Mouse (Mus musculus): Measurements from ENCODE around the gene Atp5g2. TPM values are rescaled to one million over a fixed set of nuclear protein-coding genes. Genes with fewer than 3 reads are reported as not detected.

Atp5g2 gene
- total RNA-seq, 1 experiment: 448 TPM

DNA sequence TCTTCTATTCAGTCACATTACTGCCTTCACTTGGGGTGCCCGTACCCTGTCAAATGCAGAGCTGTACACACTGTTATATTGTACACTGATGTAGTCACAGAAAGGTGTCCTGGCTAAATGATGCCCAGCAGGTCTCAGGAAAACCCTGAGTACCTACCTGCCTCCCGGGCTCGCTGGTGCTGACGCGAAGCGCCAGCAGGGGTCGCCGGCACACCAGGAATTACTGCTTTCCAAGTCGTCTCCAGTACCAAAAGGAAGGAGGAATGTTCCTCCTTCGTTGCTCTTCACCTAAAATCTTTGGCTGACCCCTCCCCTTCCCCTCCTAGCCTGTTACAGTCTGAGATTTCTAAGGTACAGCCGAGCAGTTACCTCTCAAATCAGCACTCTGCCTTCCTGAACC lies 26.0 kb upstream of the Atp5g2 start:
- H3K4me1 ChIP-seq (ENCODE audit: control insufficient read depth in 2 of 2, insufficient read depth in 2 of 2, low read length in 2 of 2, poor library complexity in 1 of 2): peaks cover 0 to 5% of the 10 kb centered on the region in 2 experiments; a peak in 1 of 4 replicates
- no peak overlapping the region for H3K9ac ChIP-seq (ENCODE audit: insufficient read depth, low read depth, low read length, poor library complexity, severe bottlenecking)
- no peaks in the 10 kb centered on the region for H3K36me3 ChIP-seq (ENCODE audit: control insufficient read depth, insufficient read depth, low read length, poor library complexity, severe bottlenecking)
- TF ChIP-seq ZNF384 (IDR thresholded peaks at IDR 0.05; ENCODE audit: low read depth, low read length): no peak
- peak; percentile 50 for TF ChIP-seq ZC3H11A (IDR thresholded peaks at IDR 0.05; ENCODE audit: borderline replicate concordance, low read depth, low read length)
- H3K9me3 ChIP-seq (ENCODE audit: control insufficient read depth, insufficient read depth, low read depth, low read length): no peaks in the 10 kb centered on the region
- in situ Hi-C loops (cut with MboI; ENCODE audit: low sequenced_read_pairs in 2 of 2, unreplicated experiment in 2 of 2): loop anchor here in 1 of 2 experiments (5.0 kb wide), 1 partner anchor 44 kb away; no protein-coding TSS in a partner anchor
- H3K27ac ChIP-seq (ENCODE audit: insufficient read depth, low read depth, low read length, poor library complexity, severe bottlenecking): no peak overlapping the region
- H3K4me3 ChIP-seq (ENCODE audit: insufficient read depth in 1 of 2, low read depth in 1 of 2, low read length in 2 of 2, poor library complexity in 1 of 2, severe bottlenecking in 1 of 2): no peak overlapping the region
- DNase-seq (ENCODE audit: low read depth, low spot score): no peak

DNA sequence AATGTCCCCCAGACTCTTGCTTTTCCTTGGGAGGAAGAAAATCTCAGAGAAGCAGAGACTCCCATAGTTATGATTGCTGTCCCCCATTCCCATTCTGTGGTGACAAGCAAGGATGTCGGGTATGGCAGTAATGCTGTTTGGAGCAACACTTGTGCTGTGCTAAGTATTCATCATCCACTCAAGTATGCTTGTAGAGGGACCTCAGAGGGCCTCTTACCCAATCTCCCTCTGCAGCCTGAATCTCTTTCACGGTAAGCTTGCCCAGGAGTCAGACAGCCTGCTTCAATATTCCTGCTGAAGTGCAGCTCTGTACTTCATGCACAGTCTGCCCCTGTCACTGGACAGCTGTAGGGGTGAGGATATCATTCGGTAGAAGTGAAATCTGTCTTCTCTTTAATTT lies 24.7 kb upstream of the Atp5g2 start:
- in situ Hi-C loops (cut with MboI; ENCODE audit: low sequenced_read_pairs in 2 of 2, unreplicated experiment in 2 of 2): loop anchor here in 1 of 2 experiments (5.0 kb wide), 1 partner anchor 45 kb away; no protein-coding TSS in a partner anchor
- TF ChIP-seq HCFC1 (IDR thresholded peaks at IDR 0.05; ENCODE audit: borderline replicate concordance, insufficient read depth, low read length) (no peak), MAFK (IDR thresholded peaks at IDR 0.05; ENCODE audit: insufficient read depth, low read depth, low read length) (no peak), CHD2 (IDR thresholded peaks at IDR 0.05; ENCODE audit: low read depth, low read length) (no peak), ZC3H11A (IDR thresholded peaks at IDR 0.05; ENCODE audit: borderline replicate concordance, low read depth, low read length) (no peak), ZNF384 (IDR thresholded peaks at IDR 0.05; ENCODE audit: low read depth, low read length) (no peak)
- Histone ChIP-seq H3K9ac (ENCODE audit: insufficient read depth, low read depth, low read length, poor library complexity, severe bottlenecking) (no peak overlapping the region), H3K4me1 (ENCODE audit: control insufficient read depth in 2 of 2, insufficient read depth in 2 of 2, low read length in 2 of 2, poor library complexity in 1 of 2) (peaks cover 0 to 7% of the 10 kb centered on the region in 2 experiments; a peak in 2 of 4 replicates), H3K9me3 (ENCODE audit: control insufficient read depth, insufficient read depth, low read depth, low read length) (no peaks in the 10 kb centered on the region), H3K4me3 (ENCODE audit: insufficient read depth in 1 of 2, low read depth in 1 of 2, low read length in 2 of 2, poor library complexity in 1 of 2, severe bottlenecking in 1 of 2) (no peak overlapping the region), H3K36me3 (ENCODE audit: control insufficient read depth, insufficient read depth, low read length, poor library complexity, severe bottlenecking) (no peaks in the 10 kb centered on the region), H3K27ac (ENCODE audit: insufficient read depth, low read depth, low read length, poor library complexity, severe bottlenecking) (no peak overlapping the region)
- no peak for DNase-seq (ENCODE audit: low read depth, low spot score)

DNA sequence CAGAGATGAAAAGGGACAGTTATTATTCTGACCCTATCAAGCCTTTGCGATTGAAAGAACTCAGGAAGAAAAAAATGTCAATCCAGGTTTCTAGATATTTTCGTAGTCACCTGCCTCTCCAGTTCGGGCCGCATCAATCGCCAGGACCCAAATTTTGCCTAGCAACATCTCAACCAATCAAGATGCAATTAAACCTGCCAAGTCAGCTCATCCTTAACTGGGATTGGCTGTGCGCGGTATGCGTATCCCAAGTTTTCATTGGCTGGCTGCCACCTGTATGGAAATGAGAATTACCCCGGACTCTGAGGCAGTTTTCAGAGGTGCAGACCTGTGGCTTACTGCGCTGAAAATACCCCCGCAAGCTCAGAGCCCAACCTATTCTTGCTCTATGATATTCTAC lies 21.4 kb upstream of the Atp5g2 start:
- H3K4me1 ChIP-seq (ENCODE audit: control insufficient read depth in 2 of 2, insufficient read depth in 2 of 2, low read length in 2 of 2, poor library complexity in 1 of 2): peaks cover 0 to 9% of the 10 kb centered on the region in 2 experiments; a peak in 2 of 4 replicates
- H3K4me3 ChIP-seq (ENCODE audit: insufficient read depth in 1 of 2, low read depth in 1 of 2, low read length in 2 of 2, poor library complexity in 1 of 2, severe bottlenecking in 1 of 2): peak overlapping the region; percentile 55 to 67; a peak in 3 of 4 replicates
- H3K9ac ChIP-seq (ENCODE audit: insufficient read depth, low read depth, low read length, poor library complexity, severe bottlenecking): no peak overlapping the region
- H3K9me3 ChIP-seq (ENCODE audit: control insufficient read depth, insufficient read depth, low read depth, low read length): no peaks in the 10 kb centered on the region
- H3K27ac ChIP-seq (ENCODE audit: insufficient read depth, low read depth, low read length, poor library complexity, severe bottlenecking): no peak overlapping the region
- in situ Hi-C loops (cut with MboI; ENCODE audit: low sequenced_read_pairs in 2 of 2, unreplicated experiment in 2 of 2): no loop called here
- TF ChIP-seq MAFK (IDR thresholded peaks at IDR 0.05; ENCODE audit: insufficient read depth, low read depth, low read length) (peak; percentile 85), ZNF384 (IDR thresholded peaks at IDR 0.05; ENCODE audit: low read depth, low read length) (no peak), HCFC1 (IDR thresholded peaks at IDR 0.05; ENCODE audit: borderline replicate concordance, insufficient read depth, low read length) (no peak), CHD2 (IDR thresholded peaks at IDR 0.05; ENCODE audit: low read depth, low read length) (peak; percentile 57), ZC3H11A (IDR thresholded peaks at IDR 0.05; ENCODE audit: borderline replicate concordance, low read depth, low read length) (no peak)
- DNase-seq (ENCODE audit: low read depth, low spot score): peak; percentile 77
- H3K36me3 ChIP-seq (ENCODE audit: control insufficient read depth, insufficient read depth, low read length, poor library complexity, severe bottlenecking): no peaks in the 10 kb centered on the region

DNA sequence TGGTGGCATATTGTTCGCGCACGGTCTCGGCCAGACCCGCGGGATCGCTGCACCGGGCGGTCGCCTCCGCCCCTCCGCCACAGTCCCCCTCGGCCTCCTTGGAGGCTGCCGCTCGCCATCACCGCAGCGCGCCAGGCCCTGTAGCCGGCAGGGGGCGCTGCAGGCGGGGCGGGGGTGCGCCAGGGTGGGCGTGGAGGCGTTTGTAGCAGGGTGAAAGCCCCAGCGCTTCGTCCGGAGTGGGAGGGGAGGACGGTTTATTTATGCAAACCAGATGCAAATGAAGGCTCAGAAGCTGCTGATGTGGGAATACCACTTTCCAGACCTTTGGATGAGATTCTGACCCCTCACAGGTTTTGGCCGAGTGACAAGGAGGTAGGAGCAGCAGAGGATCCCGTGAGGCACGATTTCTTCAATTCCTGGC lies 20.8 kb upstream of the Atp5g2 start:
- in situ Hi-C loops (cut with MboI; ENCODE audit: low sequenced_read_pairs in 2 of 2, unreplicated experiment in 2 of 2): no loop called here
- TF ChIP-seq CHD2 (IDR thresholded peaks at IDR 0.05; ENCODE audit: low read depth, low read length): no peak
- TF ChIP-seq ZC3H11A (IDR thresholded peaks at IDR 0.05; ENCODE audit: borderline replicate concordance, low read depth, low read length): no peak
- TF ChIP-seq ZNF384 (IDR thresholded peaks at IDR 0.05; ENCODE audit: low read depth, low read length): no peak
- no peak for TF ChIP-seq MAFK (IDR thresholded peaks at IDR 0.05; ENCODE audit: insufficient read depth, low read depth, low read length)
- no peak for TF ChIP-seq HCFC1 (IDR thresholded peaks at IDR 0.05; ENCODE audit: borderline replicate concordance, insufficient read depth, low read length)
- Histone ChIP-seq H3K9ac (ENCODE audit: insufficient read depth, low read depth, low read length, poor library complexity, severe bottlenecking) (peak overlapping the region; percentile 14; the same call in 1 of the 2 replicates), H3K4me3 (ENCODE audit: insufficient read depth in 1 of 2, low read depth in 1 of 2, low read length in 2 of 2, poor library complexity in 1 of 2, severe bottlenecking in 1 of 2) (peak overlapping the region; percentile 55 to 67), H3K4me1 (ENCODE audit: control insufficient read depth in 2 of 2, insufficient read depth in 2 of 2, low read length in 2 of 2, poor library complexity in 1 of 2) (peaks cover 0 to 9% of the 10 kb centered on the region in 2 experiments; a peak in 2 of 4 replicates), H3K36me3 (ENCODE audit: control insufficient read depth, insufficient read depth, low read length, poor library complexity, severe bottlenecking) (no peaks in the 10 kb centered on the region), H3K27ac (ENCODE audit: insufficient read depth, low read depth, low read length, poor library complexity, severe bottlenecking) (no peak overlapping the region), H3K9me3 (ENCODE audit: control insufficient read depth, insufficient read depth, low read depth, low read length) (no peaks in the 10 kb centered on the region)
- peak; percentile 70 for DNase-seq (ENCODE audit: low read depth, low spot score)

All from ES-E14 (cell line).